Mouse (Mus musculus): Measurements from ENCODE around the gene Dnttip1.

DNA sequence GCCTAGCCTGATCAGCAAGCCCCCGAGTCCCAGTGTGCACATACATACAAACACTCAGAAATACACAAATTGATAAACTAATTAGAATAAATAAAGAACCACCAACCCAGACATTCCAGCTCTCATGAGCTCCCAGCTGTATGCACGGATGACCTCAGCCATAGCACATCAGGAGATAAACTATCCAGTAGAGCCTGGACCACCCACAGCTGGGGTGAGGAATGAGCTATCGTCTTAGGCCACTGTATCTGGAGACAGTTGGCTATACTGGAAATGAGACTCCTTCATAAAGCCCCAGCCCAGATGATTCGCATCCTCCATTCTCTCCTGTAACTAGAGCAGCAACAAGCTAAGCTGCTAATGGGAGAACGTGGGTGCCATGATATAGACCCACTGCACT, 10.9 kb upstream of the Dnttip1 start:
- no peak for TF ChIP-seq CTCF (IDR thresholded peaks at IDR 0.05; ENCODE audit: borderline replicate concordance, insufficient read depth, low read length)
- no peak for TF ChIP-seq POLR2A (IDR thresholded peaks at IDR 0.05; ENCODE audit: low read depth, low read length)
